Mouse (Mus musculus) spleen, postnatal 4 days (tissue): ENCODE measurements at regions not wholly inside any gene's neighbourhood (a gene's known extent, or its start where the extent isn't known, plus 50 kb on each side); places are given as distances from the start of the nearest gene placed in this dataset.

ENCODE experiments used
- DNase-seq, 2 experiments: peaks; one replicate each; pipeline ENCODE4 v3.0.0; 2022; ENCODE audit warnings: low spot score in 2 of 2

DNA sequence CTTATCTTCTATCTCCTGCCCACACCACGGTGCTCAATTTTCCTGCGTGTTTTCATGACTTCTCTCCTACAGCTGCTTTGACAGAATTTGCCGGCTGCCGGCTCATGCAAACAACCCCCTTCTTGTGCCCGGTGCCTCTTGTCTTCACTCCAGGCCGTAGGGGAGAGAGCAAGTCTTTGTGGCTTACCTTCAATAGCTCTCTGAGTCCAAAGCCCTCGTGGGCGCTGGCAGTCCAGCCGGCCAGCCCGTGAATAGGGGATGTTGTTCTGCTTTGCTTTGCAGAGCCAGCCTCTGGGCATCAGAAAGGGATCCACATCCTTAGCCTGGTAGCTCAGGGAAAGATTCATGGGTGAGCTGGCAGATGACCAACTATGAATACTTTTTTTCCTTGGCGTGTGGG is 173.9 kb downstream of the Gsdmc2 start:
- DNase-seq, result no peak

DNA sequence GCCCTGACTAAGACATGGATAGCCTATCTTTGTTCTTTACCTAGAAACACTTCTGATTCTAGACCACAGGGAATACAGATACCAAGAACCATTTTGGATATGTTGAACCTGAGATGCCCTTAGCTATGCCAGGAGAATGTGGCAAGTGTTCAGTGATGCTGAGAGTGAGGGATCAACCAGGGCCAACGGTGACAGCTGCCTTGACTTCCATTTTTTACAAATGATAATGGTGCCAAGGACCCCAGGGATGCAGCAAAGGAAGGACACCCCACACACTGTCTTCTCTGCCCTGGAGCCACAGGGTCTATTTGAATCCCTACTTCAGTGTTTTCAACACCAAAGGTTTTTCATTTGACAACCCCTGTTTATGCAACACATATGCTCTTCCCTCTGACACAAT is 174.4 kb downstream of the Gsdmc2 start:
- DNase-seq, result no peak

DNA sequence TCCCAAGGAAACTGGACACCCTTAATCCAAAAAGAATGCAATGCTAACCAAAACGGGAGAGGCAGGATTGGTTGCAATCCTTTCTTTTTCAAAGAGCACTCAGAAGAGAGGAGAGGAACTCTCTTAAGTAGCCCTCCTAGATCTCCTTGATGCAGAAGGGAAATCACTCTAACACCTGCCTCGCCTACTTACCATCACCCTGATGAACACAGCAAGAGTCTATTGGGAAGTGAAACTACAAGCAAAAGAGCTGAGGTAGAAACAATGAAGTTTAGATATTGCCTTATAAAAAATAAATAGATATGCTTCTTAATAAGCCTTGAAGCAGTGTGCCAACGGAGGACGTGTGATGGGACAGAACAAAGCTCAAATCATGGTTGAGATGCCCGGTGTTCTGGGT is 177.4 kb downstream of the Gsdmc2 start:
- no peak for DNase-seq

DNA sequence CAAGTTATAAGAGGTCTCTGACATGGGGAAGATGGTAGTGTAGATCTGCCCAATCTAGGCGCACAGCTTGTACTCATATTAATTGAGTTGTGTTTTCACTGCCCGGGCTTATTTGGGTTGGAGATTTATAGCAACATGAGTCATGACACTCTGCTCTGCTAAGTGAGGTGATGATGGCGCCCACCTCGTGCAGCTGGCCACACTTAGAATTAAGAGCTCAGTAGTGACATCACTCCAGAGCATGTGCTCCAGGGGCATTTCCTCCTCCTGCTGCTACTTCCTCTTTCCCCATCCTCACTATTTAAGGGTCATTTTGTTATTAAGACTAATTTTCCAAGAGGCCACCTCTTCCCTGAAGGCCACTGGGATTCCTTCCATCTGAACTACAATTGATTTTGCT is 179.5 kb downstream of the Gsdmc2 start:
- DNase-seq, result no peak

DNA sequence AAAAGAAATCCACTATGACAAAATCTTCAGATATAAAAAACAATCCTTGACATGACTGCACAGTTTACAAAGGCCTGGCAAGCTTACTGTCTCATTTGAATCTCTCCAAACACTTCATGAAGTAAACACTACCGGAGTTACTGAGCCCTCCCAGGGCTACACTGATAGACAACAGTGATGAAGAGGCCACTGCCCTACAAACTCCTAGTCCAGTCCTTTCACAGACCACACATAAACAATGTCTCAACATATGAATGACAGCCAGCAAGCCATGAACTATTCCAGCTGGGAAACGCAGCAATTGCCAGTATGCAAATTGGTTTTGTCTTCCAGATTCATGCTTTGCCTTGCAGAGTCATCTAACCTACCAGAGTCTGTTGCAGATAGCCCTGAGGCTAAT is 180.1 kb downstream of the Gsdmc2 start:
- no peak for DNase-seq

DNA sequence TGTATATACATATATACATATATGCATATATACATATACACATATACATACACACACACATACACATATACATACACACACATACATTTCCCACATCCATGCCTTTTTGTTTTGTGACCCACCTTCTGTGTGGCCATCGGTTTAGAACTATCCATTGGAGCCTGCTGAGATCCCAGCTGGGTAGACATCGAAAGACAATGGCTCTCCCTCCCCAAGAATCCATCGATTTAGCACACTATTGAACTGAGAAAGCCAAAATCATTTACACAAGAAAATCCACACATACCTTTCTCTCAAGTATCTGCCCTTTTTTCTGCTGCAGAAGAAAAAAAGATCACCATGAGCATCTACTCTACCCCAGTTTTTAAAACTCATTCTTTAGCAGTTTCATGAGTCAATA is 182.8 kb downstream of the Gsdmc2 start:
- no peak for DNase-seq

DNA sequence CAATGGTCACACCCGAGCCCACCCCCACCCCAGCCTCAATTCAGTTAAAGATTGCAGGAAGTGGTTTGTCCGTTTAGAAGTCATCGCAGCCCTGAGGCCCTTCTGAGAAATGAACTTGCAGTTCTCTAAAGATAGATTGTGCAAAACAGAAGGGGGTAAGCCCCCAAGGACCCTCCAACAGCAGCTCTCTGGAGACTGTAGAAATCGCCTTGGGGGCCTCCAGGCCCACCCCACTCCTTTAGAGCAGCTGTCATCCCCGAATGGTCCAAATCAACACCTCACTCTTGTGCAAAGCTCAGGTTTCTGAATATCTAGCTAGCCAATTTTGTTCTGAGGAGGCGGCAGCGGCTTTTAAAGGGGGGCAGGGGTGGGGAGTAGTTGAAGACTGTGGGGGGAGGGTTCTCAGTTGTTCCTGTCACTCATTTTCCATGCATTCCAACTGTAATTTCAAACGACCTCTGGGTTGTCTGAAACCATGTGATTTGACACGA is 186.9 kb downstream of the Gsdmc2 start:
- no peak for DNase-seq

DNA sequence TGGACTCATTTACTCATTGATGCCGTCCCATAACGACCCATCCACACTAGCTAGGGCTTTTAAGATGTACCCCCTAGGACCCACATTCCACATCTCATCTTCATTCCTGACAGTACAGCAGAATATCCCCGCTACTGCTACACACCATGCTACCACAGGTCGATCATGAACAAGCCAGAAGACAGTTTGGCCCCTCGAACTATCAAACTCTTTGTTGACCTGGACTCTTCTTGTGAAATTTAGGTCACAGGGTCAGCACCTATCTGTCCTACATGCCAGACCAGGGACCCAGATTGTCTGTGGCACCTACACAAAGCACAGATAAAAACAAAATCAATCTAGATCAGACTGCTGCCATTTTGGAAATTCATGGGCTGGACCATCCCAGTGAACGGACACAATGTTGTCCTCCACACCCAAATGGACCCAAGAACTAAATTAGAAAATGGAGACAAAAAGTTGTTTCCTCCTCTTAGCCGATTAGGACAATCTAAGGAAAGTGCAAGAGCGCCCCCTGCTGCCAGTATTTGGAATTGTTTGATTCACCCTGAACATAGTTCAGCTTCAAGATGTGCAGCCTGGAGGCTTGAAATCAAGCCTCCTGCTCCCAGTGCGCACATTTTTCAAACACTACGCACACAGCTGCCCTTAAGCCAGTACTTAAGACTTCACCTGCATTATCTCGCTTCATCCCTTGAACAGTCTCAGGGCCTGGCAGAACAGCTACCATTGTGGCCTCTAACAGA is 192.6 kb downstream of the Gsdmc2 start:
- peak; percentile 79 to 93 for DNase-seq

DNA sequence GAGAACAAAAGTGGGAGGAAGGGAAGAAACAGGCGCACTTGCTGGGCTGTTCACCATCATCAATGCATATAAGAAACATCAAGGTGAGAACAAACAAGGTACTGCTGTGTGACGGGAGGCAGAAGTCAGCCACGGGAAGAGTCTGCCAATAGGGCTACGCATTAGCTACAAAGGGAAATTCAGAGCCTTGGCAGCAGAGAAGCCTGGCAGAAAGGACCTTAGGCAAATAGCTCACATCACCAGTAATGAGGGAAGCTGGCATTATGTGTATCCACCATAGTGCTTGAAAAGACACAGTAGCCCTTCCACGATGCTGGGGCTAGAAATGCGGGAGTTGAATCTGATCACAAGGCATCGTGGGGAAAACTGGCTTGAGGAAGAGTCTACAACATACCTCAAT is 193.9 kb downstream of the Gsdmc2 start:
- no peak for DNase-seq

DNA sequence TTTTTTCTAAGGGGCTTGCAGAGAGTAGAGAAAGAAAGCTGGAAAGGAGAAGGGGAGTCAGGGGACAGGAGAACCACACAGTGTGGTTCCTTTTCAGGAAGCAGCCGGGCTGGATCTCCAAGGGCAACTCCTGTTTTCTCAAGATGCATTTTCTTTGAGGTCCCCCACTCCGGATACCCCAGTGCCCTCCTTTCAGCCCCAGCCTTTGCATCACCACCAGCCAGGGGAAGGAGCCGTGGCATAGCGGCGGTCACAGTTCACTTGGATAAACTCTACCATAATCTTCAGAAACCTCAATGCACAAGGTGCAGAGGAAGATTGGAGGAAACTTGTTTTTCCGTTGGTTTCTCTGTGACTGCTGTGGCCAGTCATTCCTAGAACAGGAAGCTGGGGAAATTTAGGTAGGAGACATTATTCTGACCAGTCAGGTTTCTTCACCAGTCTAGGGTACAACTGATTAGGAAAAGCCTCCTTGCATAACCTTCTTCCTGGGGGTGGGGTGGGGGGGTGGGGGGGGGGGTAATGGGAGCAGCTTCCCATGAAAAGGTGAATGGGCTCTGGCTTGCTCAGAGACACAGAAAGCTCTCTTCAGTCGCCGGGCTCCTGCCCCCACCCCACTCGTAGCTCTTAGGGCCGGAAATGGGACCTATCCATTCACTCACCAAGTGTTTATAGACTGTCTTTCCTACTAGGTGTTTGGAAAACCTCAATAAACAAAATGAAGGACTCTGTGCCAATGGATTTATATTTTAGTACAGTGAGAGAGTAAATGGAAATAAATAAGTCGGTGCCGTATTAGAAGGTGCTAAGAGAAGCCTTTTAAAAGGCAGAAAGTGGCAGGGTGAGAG is 196.6 kb downstream of the Gsdmc2 start:
- no peak for DNase-seq

DNA sequence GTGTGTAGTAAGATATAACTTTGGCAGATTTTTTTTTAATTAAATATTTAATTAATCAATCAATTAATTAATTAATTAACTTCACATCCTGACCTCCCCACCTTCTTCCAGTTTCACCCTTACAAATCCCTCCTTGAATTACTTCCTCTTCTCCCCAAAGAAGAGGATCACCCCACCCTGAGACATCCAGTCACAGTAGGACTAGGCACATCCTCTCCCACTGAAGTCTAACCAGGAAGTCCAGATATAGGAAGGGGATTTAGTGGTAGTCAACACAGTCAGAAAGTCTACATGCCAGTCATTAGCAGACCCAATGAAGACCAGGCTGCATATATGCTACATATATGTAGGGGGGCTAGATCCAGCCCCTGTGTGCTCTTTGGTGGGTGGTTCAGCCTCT is 220.2 kb downstream of the Gsdmc2 start:
- DNase-seq, result no peak

DNA sequence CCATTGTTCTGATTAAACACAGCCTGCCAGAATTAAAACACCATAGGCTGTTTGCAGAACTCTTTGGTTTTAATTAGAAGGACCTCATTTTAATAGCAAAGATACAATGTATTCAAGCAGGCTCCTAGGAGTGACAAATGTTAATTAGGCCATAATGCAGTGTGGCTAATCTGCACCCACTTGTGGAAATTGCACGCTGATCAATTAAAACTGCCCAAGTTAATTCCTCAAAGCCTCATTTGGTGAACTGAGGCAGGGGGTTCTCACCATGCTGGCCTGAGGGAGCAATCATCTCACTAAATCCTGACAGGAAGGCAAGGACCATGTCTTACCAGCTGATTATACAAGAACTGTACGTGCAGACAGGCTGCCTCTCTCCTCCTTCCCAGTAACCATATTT is 220.7 kb downstream of the Gsdmc2 start:
- DNase-seq, result no peak

DNA sequence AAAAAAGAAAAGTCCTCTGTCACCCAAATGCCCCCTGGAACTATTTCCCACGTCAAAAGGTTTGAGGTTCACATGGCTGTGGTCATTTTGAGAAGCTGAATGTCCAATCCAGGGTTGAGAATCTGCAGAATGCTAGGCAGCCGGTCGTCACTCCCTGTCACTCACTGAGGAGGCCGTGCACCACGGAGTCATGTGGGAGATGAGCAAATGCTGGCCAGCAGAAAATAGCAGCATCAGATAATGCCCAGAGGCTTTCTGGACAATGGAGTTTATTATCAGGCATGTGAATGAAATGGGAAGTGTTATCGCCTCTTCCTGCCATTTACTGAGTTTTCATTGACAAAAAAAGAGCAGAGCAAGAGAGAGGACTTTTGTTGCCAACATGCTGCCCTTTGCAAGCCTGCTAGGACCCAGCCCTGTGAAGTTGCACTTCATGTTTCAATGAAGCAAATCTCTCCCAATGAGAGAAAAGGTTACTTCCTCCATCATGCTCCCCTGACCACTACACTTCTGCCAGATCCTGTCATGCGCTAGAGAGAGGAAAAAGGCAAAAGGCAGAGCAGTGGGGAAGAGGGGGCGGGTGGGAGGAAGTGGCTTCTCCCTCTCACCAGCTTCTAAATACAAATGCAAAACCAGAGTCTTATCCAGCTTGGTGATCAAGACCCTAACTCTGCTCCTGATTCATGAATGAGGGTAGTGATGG is 228.3 kb downstream of the Gsdmc2 start:
- no peak for DNase-seq

DNA sequence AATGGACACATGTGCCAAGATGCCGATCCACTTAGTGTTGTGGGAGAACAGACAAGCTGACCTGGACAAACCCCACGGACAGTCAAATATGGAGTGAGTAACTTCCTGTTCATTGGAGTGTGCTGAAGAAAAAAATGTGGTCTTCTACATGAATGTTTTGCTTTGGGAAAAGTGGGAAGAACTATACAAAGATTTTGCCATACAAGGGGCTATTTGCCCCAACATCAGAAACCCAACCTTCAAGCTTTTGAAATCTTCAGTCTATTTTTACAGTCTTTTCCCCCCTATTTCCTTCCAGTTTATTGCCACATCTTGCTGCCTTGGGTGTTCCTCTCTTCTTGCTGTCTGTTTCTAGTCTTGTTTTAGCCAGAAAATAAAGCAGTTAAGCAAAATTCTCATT is 230.8 kb downstream of the Gsdmc2 start:
- DNase-seq, result no peak

DNA sequence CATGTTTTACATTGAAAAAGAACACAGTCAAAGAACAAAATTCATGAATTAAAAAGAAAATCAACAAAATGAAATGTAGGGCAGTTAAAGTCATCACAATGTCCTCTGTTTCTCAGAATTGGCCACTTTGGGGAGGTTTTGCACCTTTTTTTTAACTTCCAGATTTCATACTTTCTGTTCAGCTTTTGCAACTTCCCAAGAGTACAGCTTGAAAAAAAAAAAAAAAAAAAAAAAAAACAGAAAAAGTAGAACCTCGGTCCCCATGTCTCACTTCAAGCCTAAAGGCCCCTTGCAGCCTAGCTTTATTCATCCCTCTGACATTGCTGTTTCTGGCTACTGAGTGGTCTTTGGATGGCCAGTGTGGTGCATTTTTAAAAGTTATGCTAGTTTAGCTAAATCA is 231.9 kb downstream of the Gsdmc2 start:
- no peak for DNase-seq

DNA sequence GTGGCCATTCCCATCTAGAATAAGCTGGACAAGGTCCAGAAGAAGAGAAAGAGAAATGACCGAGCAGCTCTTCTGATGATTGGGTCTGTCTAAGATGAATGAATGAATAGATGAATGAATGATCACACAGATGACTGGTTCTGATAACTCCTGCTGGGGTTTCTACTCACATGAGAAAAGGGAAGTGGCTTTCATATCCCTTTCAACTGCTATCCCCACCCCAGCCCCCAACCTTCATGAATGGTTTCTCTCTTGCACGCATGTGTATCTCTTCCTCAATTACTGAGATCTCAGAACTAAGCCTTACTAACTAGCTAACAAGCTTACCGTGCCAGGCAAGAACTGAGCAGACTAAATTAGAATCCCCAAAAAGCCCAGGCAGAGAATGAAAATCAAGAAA is 233.8 kb downstream of the Gsdmc2 start:
- DNase-seq, result peak in 1 of 2 experiments; percentile 20

DNA sequence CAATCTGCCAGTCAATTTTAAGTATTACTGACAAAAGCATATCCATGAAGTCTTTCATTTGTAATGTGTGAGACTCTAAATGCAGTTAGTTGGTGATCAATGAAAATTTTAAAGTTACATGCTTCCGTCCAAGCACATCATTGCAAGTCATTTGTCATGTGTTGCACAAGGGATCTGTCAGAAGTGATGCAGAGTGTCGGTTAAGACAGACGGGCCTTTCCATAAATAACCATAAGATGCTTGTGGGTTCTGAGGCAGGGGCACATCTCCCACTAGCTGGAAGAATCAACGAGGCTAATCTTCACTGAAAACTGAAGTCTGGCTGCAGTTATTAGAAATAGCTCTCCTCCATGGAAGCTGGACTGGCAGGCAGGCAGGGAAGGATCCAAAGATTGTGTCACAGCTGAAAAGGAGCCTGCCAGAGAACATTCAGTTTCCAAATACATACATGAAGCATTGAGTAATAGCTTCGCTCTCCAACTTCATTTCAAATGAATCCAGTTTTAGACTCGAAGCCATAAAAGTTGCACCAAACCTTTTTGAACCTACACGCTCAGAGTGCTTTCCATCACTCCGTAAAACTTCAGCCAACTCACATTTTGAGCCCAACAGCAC is 241.8 kb downstream of the Gsdmc2 start:
- DNase-seq, result no peak

DNA sequence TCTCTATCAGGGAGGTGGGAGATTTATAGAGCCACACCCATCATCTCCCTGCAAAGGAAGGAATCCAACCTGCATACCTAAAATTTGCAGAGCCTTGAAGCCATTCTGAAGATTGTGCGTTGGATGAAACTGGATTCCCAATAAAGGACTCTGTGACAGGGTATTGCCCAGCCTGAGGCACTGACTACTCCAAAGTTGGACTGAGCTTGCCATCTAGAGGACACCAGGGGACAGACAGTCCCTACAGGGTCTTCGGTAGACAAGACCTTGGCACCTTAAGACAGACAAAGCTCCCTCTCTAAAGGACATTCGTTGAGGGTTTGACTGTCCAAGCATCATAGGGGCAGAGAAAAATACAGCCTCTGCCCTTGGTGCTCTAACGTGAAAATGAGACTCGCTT is 243.4 kb downstream of the Gsdmc2 start:
- peak in 1 of 2 experiments; percentile 16 for DNase-seq

DNA sequence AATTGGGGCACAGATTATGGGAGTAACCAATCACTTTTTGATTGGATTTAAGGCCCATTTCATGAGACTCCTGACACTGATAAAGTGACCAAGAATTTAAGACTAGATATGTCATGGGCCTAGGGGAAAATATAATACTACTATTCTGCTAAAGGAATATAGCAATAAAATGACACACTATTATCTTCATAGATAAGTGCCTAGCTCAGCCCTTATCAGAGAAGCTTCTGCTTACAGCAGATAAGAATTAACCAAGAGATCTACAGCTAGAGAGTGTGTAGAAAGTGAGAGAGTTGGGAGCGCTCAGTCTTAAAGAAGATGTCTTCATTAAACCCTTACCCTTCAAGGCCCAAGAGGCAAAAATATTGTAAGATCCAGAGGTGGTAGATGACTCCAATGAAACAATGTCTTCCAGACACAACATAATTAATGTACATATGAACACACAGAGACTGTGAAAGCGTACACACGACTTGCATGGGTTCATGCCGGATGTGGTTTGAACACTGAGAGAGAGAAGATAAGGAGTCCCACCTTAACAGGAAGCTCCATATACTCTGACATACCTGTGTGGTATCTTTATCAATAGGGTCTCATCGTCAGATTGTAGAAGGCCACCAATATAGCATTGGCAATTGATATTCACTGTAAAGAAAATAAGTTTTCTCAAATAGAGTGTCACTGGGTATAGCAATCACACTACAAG is 252.1 kb downstream of the Gsdmc2 start:
- DNase-seq, result no peak

DNA sequence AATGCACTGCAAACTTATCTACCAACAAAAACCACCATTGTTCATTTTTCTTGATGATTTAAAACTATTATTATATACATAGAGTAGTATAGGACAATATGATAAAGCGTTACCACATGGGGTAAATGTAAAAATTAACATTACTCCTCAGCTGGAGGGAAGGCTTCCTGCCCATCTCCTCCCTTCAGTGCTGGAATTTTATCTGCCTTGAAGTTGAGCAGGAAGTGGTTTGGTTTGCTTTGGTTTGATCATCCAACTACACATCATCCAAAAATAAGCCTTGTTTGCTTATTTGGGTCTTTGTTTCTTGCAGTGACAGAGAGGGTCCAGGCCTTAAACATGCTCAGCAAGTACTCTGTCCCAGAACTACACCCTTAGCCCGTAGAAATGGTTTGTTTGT is 285.7 kb downstream of the Gsdmc2 start:
- no peak for DNase-seq

DNA sequence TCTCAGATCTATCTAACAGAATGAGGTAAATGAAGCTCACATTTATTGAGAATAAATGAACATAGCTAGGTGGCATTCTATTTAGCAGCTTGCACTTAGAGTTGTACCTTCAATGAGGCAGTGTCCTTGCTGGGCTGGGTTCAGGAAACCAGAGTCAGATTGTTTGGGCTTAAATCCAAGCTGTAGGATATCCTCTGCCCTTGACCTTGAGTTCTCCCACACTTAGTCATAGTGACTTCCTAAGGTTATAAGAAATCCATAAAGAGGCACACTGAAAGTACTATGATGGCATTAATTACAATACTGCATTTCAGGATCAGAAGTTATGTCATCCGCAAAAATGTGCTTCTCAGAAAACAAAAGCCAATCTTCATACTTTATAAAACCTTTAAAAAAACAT is 286.3 kb downstream of the Gsdmc2 start:
- DNase-seq, result no peak
